Mouse (Mus musculus) kidney, adult 2 months (tissue): ENCODE measurements around the gene Bach2. TPM values are rescaled to one million over a fixed set of nuclear protein-coding genes. Genes with fewer than 3 reads are reported as not detected.

Experiments
- DNase-seq: peaks from one replicate; pipeline ENCODE4 v3.0.0; 2021
- H3K27ac ChIP-seq: fragments of 200-500 bp; 2 replicates; pipeline ENCODE4 v1.5.1; 2012; ENCODE audit warnings: low read depth, low read length, control low read depth, inconsistent platforms; ENCODE audit not compliant: insufficient read depth
- H3K27me3 ChIP-seq: fragments of 200-500 bp; replicated peaks from 2 replicates; pipeline ENCODE4 v1.6.1; 2012; ENCODE audit warnings: mild to moderate bottlenecking, moderate library complexity, low read length, inconsistent platforms; ENCODE audit not compliant: control insufficient read depth, insufficient read depth
- H3K36me3 ChIP-seq: fragments of 200-500 bp; 2 replicates; pipeline ENCODE4 v1.6.1; 2012; ENCODE audit warnings: mild to moderate bottlenecking, moderate library complexity, low read length, inconsistent platforms; ENCODE audit not compliant: control insufficient read depth, insufficient read depth
- H3K4me1 ChIP-seq: fragments of 200-500 bp; 2 replicates; pipeline ENCODE4 v1.6.1; 2011; ENCODE audit warnings: low read length; ENCODE audit not compliant: control insufficient read depth, insufficient read depth
- H3K4me3 ChIP-seq: fragments of 200-500 bp; 2 replicates; pipeline ENCODE4 v1.5.1; 2011; ENCODE audit warnings: mild to moderate bottlenecking, low read depth, low read length, control low read depth; ENCODE audit not compliant: insufficient read depth
- CTCF ChIP-seq: fragments of 200-500 bp; conservative IDR thresholded peaks from 2 replicates; pipeline ENCODE4 v1.5.1; 2011; ENCODE audit warnings: low read depth, mild to moderate bottlenecking, control low read depth, low read length, moderate library complexity, mixed read lengths; ENCODE audit not compliant: insufficient read depth, insufficient read length
- POLR2A ChIP-seq: fragments of 200-500 bp; IDR thresholded peaks from one replicate; pipeline ENCODE4 v1.6.1; 2011; ENCODE audit warnings: low read depth, low read length, control low read depth
- polyA plus RNA-seq: library from polyadenylated mRNA; depleted of rRNA; stranded (reverse); fragments of >200 nt; gene quantifications from 2 replicates; pipeline ENCODE4 v1.2.3, GENCODE M21; 2012

The Bach2 gene
- polyA plus RNA-seq, 1 experiment = 2.5 TPM

DNA sequence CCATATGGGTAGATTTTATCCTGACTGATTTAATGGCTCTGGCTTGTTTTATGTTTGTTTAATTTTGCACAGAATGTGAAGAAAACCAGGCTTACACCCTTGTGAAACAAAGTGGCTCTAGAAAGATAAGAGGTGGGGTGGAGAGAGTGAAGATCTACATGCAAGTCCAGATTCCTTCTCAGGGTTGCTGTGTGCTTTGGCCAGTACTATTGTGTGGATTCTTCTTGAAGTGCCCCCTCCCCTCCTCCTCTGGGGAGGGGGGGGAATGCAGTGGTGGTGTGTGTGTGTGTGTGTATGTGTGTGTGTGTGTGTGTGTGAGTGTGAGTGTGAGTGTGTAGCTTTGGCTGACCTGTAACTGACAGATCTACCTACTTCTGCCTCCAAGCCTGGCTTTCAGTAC, 383.0 kb downstream of the Bach2 start:
- no peak overlapping the region for H3K4me3 ChIP-seq
- H3K4me1 ChIP-seq = no peaks in the 10 kb centered on the region; the same call in 1 of the 2 replicates
- no peaks in the 10 kb centered on the region for H3K36me3 ChIP-seq
- no peak for DNase-seq
- no peak overlapping the region for H3K27ac ChIP-seq
- no peaks in the 10 kb centered on the region for H3K27me3 ChIP-seq
- TF ChIP-seq CTCF = no peak
- TF ChIP-seq POLR2A = no peak
